Mouse (Mus musculus) thymus, adult 2 months (tissue): ENCODE measurements around the gene 1700092M07Rik.

Experiments used
- CTCF ChIP-seq: fragments of 200-500 bp; IDR thresholded peaks from 2 replicates; pipeline ENCODE4 v1.5.1; 2012; ENCODE audit warnings: mild to moderate bottlenecking, control low read depth, low read length, moderate library complexity, borderline replicate concordance; ENCODE audit not compliant: control insufficient read depth, poor library complexity, insufficient read depth; ENCODE audit errors: extremely low read depth
- POLR2A ChIP-seq: fragments of 200-500 bp; IDR thresholded peaks from 2 replicates; pipeline ENCODE4 v1.6.1; 2012; ENCODE audit warnings: mild to moderate bottlenecking, low read length, control low read depth, moderate library complexity; ENCODE audit not compliant: control insufficient read depth, poor library complexity, insufficient read depth; ENCODE audit errors: extremely low read depth

DNA sequence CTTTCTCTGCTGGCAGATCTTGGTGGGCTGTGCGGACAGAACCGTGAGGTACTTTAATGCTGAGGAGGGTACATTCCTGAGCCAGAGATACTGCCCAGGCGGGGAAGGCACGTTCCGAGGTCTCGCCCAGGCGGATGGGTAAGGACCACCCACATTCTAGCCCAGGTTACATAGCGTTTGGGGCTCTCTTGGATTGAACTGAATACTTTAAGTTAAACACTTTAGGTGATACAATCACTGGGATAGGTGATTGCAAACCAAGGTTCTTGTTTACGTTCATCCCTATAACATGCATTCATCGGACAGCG lies 4.4 kb upstream of the 1700092M07Rik start:
- TF ChIP-seq CTCF (no peak), POLR2A (no peak)
